Mouse (Mus musculus) heart, postnatal 0 days (tissue): ENCODE data around the gene Mvb12b. TPM values are rescaled to one million over a fixed set of nuclear protein-coding genes. Genes with fewer than 3 reads are reported as not detected.

Experiments
- ATAC-seq: fragments of 200-750 bp; cut with Nextera tagmentation; 2 replicates; pipeline ENCODE4 v1.8.0; 2017; ENCODE audit warnings: low read depth, moderate number of reproducible peaks, moderate library complexity; ENCODE audit not compliant: insufficient read depth
- DNase-seq: peaks from one replicate; pipeline ENCODE4 v3.0.0-alpha.2; 2016; ENCODE audit warnings: low spot score
- H3K27ac ChIP-seq: fragments of 300-500 bp; sonication (generic); 2 replicates; pipeline ENCODE4 v1.5.1; 2014; ENCODE audit warnings: low read depth, mild to moderate bottlenecking
- H3K27me3 ChIP-seq: fragments of 300-500 bp; sonication (generic); 2 replicates; pipeline ENCODE4 v1.6.1; 2014; ENCODE audit warnings: low read length, mixed read lengths; ENCODE audit not compliant: control insufficient read depth, insufficient read depth
- H3K36me3 ChIP-seq: fragments of 300-500 bp; sonication (generic); replicated peaks from 2 replicates; pipeline ENCODE4 v1.6.1; 2014; ENCODE audit warnings: low read length, mixed read lengths; ENCODE audit not compliant: control insufficient read depth, insufficient read depth
- H3K4me1 ChIP-seq: fragments of 300-500 bp; sonication (generic); 2 replicates; pipeline ENCODE4 v1.6.1; 2014; ENCODE audit warnings: antibody characterized with exemption; ENCODE audit not compliant: control insufficient read depth, insufficient read depth
- H3K4me2 ChIP-seq: fragments of 300-500 bp; sonication (generic); 2 replicates; pipeline ENCODE4 v1.6.1; 2014; ENCODE audit warnings: low read depth, mild to moderate bottlenecking, low read length, moderate library complexity
- H3K4me3 ChIP-seq: fragments of 300-500 bp; sonication (generic); 2 replicates; pipeline ENCODE4 v1.5.1; 2014; ENCODE audit warnings: low read depth, low read length
- H3K9ac ChIP-seq: fragments of 300-500 bp; sonication (generic); replicated peaks from 2 replicates; pipeline ENCODE4 v1.6.1; 2014; ENCODE audit warnings: low read depth, low read length, mixed read lengths
- H3K9me3 ChIP-seq: fragments of 300-500 bp; sonication (generic); replicated peaks from 2 replicates; pipeline ENCODE4 v1.6.1; 2016; ENCODE audit warnings: low read length; ENCODE audit not compliant: control insufficient read depth
- CTCF ChIP-seq: IDR thresholded peaks from 2 replicates; pipeline ENCODE4 v1.5.1; 2016; ENCODE audit warnings: antibody characterized with exemption, control low read depth, low read depth
- EP300 ChIP-seq: IDR thresholded peaks from 2 replicates; pipeline ENCODE4 v1.6.1; 2016; ENCODE audit warnings: antibody characterized with exemption, low read depth
- WGBS: fragments of 180-500 bp; shearing (Covaris S2); extraction: QIAGEN DNeasy Blood & Tissue Kit; methylation state at CpG from one replicate; pipeline ENCODE4 v1.1.7; 2014; 5-methylcytosine and 5-hydroxymethylcytosine counted together
- polyA plus RNA-seq: library from polyadenylated mRNA; unstranded; fragments of >200 nt; fragmentation: Nextera tagmentation; extraction: Ambion mirVana; gene quantifications from 2 replicates; pipeline ENCODE4 v1.2.1, GENCODE M21; 2015
- total RNA-seq: library from RNA; depleted of rRNA; stranded (reverse); fragments of >200 nt; gene quantifications from 2 replicates; pipeline ENCODE4 v1.2.3, GENCODE M21; 2014; ENCODE audit warnings: low replicate concordance

The Mvb12b gene
- total and polyA plus RNA-seq, 2 experiments from 2014 or later = 8.7 to 38.7 TPM

- no peaks in the 10 kb centered on the region for H3K36me3 ChIP-seq
- WGBS = 84% methylated on average over 3 of the region's 3 CpGs
- no peak overlapping the region for H3K4me2 ChIP-seq
- peaks cover 10% of the 10 kb centered on the region; the same call in 1 of the 2 replicates for H3K4me1 ChIP-seq
- H3K4me3 ChIP-seq = no peak overlapping the region
- no peak overlapping the region for H3K27ac ChIP-seq
- H3K9me3 ChIP-seq = no peaks in the 10 kb centered on the region
- DNase-seq = no peak
- ATAC-seq = no peak
- H3K9ac ChIP-seq = no peak overlapping the region
- TF ChIP-seq EP300 (no peak), CTCF (no peak)
- H3K27me3 ChIP-seq = no peaks in the 10 kb centered on the region
Observed at GRCm38 (mm10) chr2:33885264-33885651, 2.5 kb downstream of the Mvb12b start.

DNA sequence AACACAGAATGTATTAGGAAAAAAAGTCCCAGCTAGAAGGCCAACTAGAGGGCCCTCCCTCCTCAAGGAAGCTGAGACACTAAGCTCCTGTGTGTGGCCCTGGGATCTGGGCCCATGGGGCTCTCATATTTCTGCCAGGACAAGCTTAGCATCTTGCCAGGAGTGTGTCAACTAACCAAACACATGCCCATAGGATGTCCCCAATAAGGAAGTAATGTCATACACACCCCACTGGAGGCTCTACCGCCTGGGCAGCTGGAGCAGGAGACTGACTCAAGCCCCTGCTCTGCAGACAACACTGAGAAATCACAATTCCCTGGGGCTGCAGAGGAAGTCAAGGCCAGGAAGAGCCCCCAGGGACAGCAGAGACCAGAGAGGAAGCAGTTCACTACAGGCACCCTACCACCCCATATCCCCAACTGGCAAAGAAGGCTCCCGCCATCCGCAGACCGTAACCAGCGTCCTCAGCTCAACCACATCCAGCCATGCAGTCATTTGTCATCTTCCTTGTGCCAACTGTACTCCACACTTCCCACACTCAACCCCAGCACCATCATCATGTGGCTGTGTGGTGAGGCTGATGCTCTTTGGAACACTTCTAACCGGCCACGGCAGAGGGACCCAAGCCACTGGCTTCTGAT, 3.0 kb downstream of the Mvb12b start:
- H3K9ac ChIP-seq = no peak overlapping the region
- 75% methylated on average over 7 of the region's 7 CpGs for WGBS
- no peaks in the 10 kb centered on the region for H3K36me3 ChIP-seq
- no peaks in the 10 kb centered on the region for H3K9me3 ChIP-seq
- peaks cover 10% of the 10 kb centered on the region; the same call in 1 of the 2 replicates for H3K4me1 ChIP-seq
- 0 out of 2 replicates have a peak overlapping the region, but pooled peaks have one; percentile 9 for H3K27ac ChIP-seq
- H3K4me3 ChIP-seq = no peak overlapping the region
- DNase-seq = no peak
- no peak overlapping the region; the same call in 1 of the 2 replicates for H3K4me2 ChIP-seq
- no peaks in the 10 kb centered on the region for H3K27me3 ChIP-seq
- no peak for ATAC-seq
- TF ChIP-seq CTCF (no peak), EP300 (no peak)

DNA sequence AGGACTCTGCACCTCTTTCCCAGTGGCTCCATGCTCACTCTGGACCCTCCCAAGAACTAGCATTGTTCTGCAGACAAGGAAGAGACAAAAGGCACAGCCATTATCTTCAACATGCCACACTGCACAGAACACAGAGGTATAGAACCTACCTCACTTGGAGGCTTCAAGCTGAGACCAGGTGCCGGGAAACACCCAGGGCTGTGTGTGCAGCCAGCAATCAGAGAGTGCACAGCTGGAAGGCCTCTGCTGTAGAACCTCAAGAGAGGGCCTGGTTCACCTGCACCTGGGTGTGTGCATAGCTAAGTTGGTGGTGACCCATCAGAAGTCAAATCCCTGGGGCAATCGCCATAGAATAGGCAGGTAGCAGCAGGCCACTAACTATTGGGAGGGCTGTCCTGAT, 8.5 kb downstream of the Mvb12b start:
- TF ChIP-seq CTCF = no peak
- TF ChIP-seq EP300 = no peak
- no peaks in the 10 kb centered on the region for H3K9me3 ChIP-seq
- no peak for DNase-seq
- ATAC-seq = no peak
- peaks cover 10% of the 10 kb centered on the region for H3K4me1 ChIP-seq
- no peak overlapping the region for H3K4me3 ChIP-seq
- H3K9ac ChIP-seq = no peak overlapping the region
- H3K4me2 ChIP-seq = no peak overlapping the region
- peaks cover under 1% of the 10 kb centered on the region; the same call in 1 of the 2 replicates for H3K36me3 ChIP-seq
- WGBS = 77% methylated on average over 2 of the region's 2 CpGs
- no peaks in the 10 kb centered on the region for H3K27me3 ChIP-seq
- no peak overlapping the region for H3K27ac ChIP-seq

DNA sequence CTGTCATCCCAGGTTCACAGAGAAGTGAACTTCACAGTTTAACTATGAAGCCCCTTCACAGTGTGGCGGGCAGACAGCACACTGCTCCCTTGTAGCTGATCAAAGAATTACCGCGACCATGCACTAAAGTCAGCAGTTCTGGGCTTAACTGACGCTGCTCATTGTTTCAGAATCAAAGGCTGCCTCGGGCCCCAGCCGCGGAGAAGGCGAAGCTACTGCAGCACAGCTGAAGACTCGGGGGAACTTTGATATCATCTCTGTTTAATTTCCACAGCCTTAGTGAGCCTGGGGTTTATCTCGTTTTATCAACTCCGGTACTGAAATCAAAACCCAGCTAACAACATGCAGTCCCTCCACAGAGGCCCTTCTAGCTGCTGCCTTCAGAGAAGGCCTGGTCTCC, 9.3 kb downstream of the Mvb12b start:
- Histone ChIP-seq H3K9me3 (no peaks in the 10 kb centered on the region), H3K36me3 (peaks cover 8% of the 10 kb centered on the region), H3K4me1 (peaks cover 10% of the 10 kb centered on the region), H3K4me3 (no peak overlapping the region), H3K4me2 (no peak overlapping the region; the same call in 1 of the 2 replicates), H3K27me3 (no peaks in the 10 kb centered on the region), H3K9ac (no peak overlapping the region), H3K27ac (peak overlapping the region; percentile 56; the same call in 1 of the 2 replicates)
- DNase-seq (no peak), ATAC-seq (no peak)
- 53% methylated on average over 11 of the region's 11 CpGs for WGBS
- no peak for TF ChIP-seq EP300
- no peak for TF ChIP-seq CTCF

DNA sequence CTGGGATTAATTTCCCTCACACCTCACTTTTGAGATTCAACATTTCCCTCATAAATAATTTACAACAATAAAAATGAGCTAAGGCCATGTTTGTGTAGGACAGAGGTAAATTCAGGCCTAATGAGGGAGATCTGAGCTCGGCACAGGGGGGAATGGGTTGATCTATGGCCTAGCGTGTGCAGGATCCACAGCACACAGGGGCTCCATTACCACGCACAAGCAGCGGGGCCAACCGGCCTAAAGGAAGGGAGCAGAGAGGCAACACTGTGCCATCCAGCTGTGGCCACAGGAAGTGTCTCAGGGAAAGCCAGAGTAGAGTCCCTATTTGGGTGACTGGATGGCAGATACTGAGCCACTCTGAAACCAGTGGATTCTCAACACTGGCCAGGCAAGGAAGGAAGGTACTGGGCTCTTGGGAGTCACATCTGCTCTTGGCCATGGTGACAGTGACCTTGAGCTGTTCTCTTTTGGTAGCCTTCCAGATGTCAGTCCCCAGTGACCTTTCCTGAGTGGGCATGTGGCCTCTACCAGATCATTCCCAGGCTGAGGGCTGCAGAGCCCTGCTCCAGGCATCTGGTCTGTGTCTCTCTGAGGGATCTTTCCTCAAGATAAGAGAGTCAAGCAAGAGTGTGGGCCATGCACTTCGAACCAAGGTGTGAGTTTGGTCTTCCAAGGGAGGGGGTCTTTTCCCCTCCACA, 9.9 kb downstream of the Mvb12b start:
- DNase-seq = no peak
- ATAC-seq = no peak
- no peak overlapping the region for H3K9ac ChIP-seq
- WGBS = 84% methylated on average over 6 of the region's 6 CpGs
- H3K4me2 ChIP-seq = no peak overlapping the region; the same call in 1 of the 2 replicates
- TF ChIP-seq EP300 (no peak), CTCF (no peak)
- peak overlapping the region; percentile 56; the same call in 1 of the 2 replicates for H3K27ac ChIP-seq
- no peaks in the 10 kb centered on the region for H3K27me3 ChIP-seq
- no peak overlapping the region for H3K4me3 ChIP-seq
- peaks cover 11% of the 10 kb centered on the region for H3K36me3 ChIP-seq
- no peaks in the 10 kb centered on the region for H3K9me3 ChIP-seq
- H3K4me1 ChIP-seq = peaks cover 10% of the 10 kb centered on the region
